Mouse (Mus musculus) ovary, adult 18-20 months (tissue): ENCODE data around the gene Cplane1.

Source experiments
- DNase-seq: peaks from one replicate; pipeline ENCODE4 v3.0.0; 2022; ENCODE audit warnings: low spot score, mixed read lengths

Cplane1 gene

DNA sequence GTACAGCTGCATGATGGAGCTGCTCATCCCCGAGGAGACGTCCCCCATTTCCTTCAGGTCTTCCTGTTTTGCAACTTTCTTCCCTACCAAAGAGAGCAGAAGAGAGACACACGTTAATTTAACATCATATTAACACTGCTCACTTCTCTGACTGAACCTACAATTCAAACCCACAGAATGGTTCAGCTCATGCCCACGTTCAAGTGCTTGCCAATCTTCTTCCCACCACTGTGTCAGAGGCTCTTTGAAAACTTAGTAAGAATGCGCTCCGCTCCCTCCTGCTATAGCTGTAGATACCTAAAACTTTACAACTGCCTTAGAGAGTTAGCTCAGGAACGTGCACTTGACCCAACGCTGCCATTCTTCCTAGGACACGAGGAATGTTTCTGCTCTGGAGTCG lies 134.0 kb downstream of the Cplane1 start:
- DNase-seq: no peak

- no peak for DNase-seq
These were observed 136.6 kb downstream of the Cplane1 start for GRCm38 (mm10) chr15:8305474-8305873.

DNA sequence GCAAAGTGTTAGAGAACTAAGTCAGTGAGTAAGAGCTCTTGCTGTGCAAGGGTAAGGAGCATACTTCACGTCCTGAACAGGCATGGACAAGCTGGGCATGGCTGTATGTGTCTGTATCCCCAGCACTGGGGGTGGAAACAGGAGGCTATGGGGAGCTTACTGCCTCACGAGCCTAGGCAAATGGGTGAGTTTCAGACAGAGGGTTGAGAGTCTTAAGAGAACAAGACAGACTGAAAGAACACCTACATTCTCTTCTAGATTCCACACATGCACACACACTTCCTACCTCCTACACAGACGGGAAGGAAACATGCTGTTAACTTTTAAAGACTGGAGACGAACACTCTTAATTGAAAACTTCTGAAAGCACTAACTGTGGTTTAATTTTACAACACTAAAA lies 148.5 kb downstream of the Cplane1 start:
- DNase-seq: no peak

- DNase-seq: no peak
These were observed 150.3 kb downstream of the Cplane1 start for GRCm38 (mm10) chr15:8319191-8319590.
